Mouse (Mus musculus): ENCODE measurements around the gene Lrmda.

Gene Lrmda

GRCm38 (mm10) chr14:22335101-22335820 lies 315.7 kb downstream of the Lrmda start:
- peak; percentile 61 to 65 for DNase-seq

DNA sequence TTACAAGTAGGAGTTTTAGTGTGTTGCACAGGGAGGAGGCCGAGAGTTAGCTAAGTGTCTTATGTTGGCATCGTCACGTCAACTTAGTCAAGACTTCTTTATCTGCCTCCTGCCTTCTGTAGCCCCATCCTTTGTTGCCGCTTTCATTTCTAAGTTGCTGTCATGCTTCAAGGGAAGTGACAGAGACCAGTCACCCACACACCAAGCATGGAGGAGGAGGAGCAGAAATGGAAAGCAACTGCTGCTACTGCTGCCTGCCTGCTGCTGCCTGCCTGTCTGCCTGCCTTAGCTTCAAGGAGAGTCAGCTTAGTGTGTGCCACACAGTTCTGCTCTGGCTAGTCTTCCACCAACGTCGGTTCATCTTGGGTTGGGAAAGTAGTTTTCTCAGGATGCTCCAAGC lies 319.7 kb downstream of the Lrmda start:
- DNase-seq = no peak

GRCm38 (mm10) chr14:22343357-22343756 lies 323.8 kb downstream of the Lrmda start:
- no peak for DNase-seq

DNA sequence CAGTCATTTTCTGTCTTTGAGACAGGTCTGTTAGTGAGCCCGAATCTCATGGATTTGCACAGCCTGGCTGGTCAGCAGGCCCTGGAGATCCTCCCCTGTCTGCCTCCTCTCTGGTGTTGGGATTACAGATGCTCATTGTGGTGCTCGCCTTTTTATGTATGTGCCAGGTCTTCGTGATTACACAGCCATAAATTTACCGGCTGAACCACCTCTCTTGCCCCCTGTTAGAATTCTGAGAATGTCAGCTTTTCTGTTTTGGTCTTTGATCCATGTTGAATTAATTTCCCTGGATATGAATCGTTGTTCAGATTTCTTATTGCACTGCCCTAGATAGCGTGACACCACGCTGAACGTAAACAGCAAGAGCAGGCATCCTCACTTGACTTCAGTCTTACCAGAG lies 325.7 kb downstream of the Lrmda start:
- no peak for DNase-seq

GRCm38 (mm10) chr14:22353626-22354025 lies 334.1 kb downstream of the Lrmda start:
- DNase-seq = no peak

DNA sequence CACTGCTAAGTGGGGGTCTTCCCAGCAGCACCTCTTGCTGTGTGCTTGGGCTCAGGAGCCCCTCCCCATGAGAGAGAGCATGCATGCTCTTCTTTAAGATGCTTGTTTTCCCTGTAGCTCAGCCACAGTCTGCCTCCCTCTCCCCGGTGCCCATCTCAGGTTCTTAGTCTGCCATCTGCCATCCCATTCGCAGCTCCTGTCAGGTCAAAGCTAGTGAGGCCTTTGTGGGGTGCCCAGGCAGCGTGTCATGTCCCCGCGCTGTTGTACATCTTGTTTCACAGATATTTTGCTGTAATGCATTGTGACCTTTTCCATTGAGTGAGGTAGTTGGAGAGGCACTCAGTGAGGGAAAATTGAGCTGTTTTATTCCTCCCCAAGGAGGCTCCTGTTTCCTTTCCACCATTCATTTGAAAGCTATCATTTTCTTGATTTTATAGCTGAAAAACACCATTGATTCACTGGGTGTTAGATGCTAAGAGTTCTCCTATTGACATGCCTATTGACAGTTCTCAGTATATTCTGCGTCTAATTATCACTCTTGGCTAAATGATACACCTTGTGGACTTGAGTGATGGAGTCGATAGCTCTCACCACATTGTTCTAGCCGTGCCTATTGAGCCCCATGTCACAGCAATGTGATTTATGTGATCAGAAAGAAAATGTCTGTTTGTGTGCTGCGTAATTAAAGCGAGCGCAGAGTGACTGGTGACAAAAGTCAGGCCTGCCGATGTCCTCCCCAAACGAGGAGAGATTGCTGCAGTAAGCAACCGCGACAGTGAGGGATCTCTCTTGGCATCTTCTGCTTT lies 335.5 kb downstream of the Lrmda start:
- DNase-seq = no peak

- DNase-seq = no peak
These were observed 338.5 kb downstream of the Lrmda start for GRCm38 (mm10) chr14:22357991-22358503.

GRCm38 (mm10) chr14:22364010-22364748 lies 344.7 kb downstream of the Lrmda start:
- no peak for DNase-seq

GRCm38 (mm10) chr14:22364771-22365355 lies 345.4 kb downstream of the Lrmda start:
- no peak for DNase-seq

- no peak for DNase-seq
These were observed 348.1 kb downstream of the Lrmda start for GRCm38 (mm10) chr14:22367615-22368014.

- no peak for DNase-seq
These were observed 351.6 kb downstream of the Lrmda start for GRCm38 (mm10) chr14:22371136-22371535.

GRCm38 (mm10) chr14:22372666-22373360 lies 353.3 kb downstream of the Lrmda start:
- no peak for DNase-seq

GRCm38 (mm10) chr14:22373361-22373745 lies 353.8 kb downstream of the Lrmda start:
- no peak for DNase-seq

- no peak for DNase-seq
These were observed 357.6 kb downstream of the Lrmda start for GRCm38 (mm10) chr14:22377148-22377547.

- no peak for DNase-seq
These were observed 362.6 kb downstream of the Lrmda start for GRCm38 (mm10) chr14:22382101-22382500.

DNA sequence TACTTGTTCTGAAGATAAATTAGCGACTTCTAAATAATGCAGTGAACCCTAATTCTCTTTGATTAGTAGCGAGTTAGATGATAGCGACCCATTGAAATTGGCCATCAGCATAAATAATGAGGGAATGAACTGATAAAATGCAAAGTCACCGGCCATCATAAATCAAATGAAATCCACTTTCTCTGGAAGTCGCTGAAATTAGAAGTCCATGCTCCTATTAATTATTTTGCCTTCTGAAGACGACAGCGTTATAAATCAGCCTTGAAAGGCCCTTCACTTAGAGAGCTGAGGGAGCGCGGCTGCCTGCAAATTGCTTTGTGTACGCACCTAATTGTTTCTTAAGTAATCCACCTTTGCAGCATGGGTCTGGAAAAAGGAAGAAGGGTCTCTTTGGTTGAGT lies 374.1 kb downstream of the Lrmda start:
- DNase-seq = no peak

DNA sequence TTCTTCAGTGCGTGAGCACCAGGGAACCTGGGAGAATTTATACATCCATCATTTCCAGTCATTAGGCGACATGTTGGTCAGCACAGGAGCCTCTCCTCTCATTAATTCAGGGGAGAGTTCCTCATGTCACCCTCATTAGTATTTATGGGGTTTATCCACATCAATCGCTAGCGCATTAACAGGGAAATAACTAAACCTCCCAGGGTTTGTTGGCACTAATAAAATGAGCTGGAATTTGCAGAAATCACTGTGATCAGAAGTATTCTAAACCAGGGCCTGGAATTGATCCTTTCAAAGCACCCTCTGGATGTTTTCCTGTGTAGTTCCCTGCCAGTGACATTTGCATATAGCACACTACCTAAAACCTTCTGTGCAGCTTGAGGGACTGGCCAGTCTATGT lies 382.9 kb downstream of the Lrmda start:
- DNase-seq = no peak

DNA sequence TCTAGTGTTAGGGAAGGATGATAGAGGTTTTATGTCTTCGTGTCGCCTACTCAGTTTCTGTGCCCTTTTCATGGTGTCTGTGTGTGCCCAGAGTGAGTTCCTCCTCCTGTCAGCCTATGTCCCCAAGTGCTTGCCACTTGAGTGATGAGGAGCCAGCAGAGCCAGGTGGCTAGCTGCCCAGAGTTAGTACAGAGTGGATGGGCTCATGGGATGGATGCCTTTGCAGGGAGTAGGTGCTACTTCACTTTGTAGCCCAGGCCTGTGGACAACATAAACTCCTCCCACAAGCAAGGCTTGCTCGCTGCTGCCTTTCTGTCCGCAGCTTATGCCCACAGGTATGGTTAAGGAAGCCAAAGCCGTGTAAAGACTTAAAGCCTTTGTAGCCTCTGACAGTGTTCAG lies 387.1 kb downstream of the Lrmda start:
- no peak for DNase-seq

DNA sequence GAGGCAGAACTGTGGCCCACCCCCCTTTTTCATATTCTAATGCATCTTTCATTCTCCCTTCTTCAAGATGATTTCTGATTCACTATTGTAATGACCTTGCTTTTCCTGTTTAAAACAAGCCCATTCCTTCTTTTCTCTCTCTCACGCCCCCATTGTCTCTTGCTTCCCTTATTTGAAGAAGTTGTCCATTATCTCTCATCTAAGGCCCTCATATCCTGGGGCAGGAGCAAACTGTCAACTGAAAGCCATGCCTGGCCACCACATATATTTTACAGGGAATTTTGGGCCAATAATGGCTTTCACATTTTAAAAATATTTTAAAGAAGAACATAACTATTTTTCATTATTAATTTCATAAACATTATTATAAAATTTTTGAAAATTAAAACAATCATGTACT lies 391.3 kb downstream of the Lrmda start:
- DNase-seq = no peak

DNA sequence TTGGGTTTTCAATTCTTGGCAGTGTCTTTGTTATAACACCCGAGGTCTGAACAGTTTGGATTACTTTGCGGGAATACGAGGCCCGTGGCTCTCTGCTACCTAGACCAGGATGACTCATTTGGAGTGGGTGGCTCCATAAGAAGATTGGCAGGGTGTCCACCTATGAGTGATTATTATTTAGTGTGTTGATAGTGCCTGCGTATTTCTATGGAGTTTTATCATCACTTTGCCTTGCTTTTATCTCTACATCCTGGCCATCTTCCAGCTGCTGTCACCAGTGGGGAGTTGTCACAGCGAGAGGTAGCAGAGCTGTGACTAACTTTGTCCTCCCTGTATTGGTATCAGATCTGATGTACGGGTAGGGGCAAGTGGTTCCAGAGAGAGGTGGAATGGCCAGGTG lies 393.7 kb downstream of the Lrmda start:
- no peak for DNase-seq

- DNase-seq = no peak
These were observed 398.2 kb downstream of the Lrmda start for GRCm38 (mm10) chr14:22417706-22418105.

GRCm38 (mm10) chr14:22421668-22422067 lies 402.2 kb downstream of the Lrmda start:
- no peak for DNase-seq
